Mouse (Mus musculus) yolk sac, embryonic 10.5 days (tissue): ENCODE results near the gene Hpca.

Experiments used
- DNase-seq: peaks from one replicate; pipeline ENCODE4 v3.0.0-alpha.2; 2017; ENCODE audit warnings: low spot score

The Hpca gene

GRCm38 (mm10) chr4:129108624-129109023, 13.2 kb downstream of the Hpca start:
- no peak for DNase-seq

- DNase-seq = no peak
Measured at GRCm38 (mm10) chr4:129107348-129107899, 14.4 kb downstream of the Hpca start.

- no peak for DNase-seq
Measured at GRCm38 (mm10) chr4:129106073-129106472, 15.8 kb downstream of the Hpca start.

- DNase-seq = peak; percentile 41
Measured at GRCm38 (mm10) chr4:129105356-129105755, 16.5 kb downstream of the Hpca start, which contains the start of gene Tmem54. Tmem54 (plus strand) TSS chr4:129105548.

- DNase-seq = peak; percentile 85
Measured at GRCm38 (mm10) chr4:129102133-129102829, 19.6 kb downstream of the Hpca start.

GRCm38 (mm10) chr4:129097006-129097405, 24.8 kb downstream of the Hpca start:
- DNase-seq = no peak

GRCm38 (mm10) chr4:129095276-129095675, 26.6 kb downstream of the Hpca start:
- no peak for DNase-seq

GRCm38 (mm10) chr4:129087850-129088249, 34.0 kb downstream of the Hpca start:
- no peak for DNase-seq

GRCm38 (mm10) chr4:129086078-129086477, 35.8 kb downstream of the Hpca start:
- DNase-seq = peak; percentile 42

GRCm38 (mm10) chr4:129084896-129085295, 36.9 kb downstream of the Hpca start:
- no peak for DNase-seq

GRCm38 (mm10) chr4:129082379-129083115, 39.3 kb downstream of the Hpca start:
- DNase-seq = peak; percentile 63

- DNase-seq = no peak
Measured at GRCm38 (mm10) chr4:129081939-129082338, 39.9 kb downstream of the Hpca start.

GRCm38 (mm10) chr4:129081512-129081911, 40.3 kb downstream of the Hpca start:
- no peak for DNase-seq

- DNase-seq = no peak
Measured at GRCm38 (mm10) chr4:129081041-129081440, 40.8 kb downstream of the Hpca start.

- DNase-seq = no peak
Measured at GRCm38 (mm10) chr4:129079126-129079525, 42.7 kb downstream of the Hpca start.

GRCm38 (mm10) chr4:129068848-129069247, 53.0 kb downstream of the Hpca start:
- no peak for DNase-seq

GRCm38 (mm10) chr4:129067638-129068415, 54.0 kb downstream of the Hpca start:
- DNase-seq = no peak

- DNase-seq = no peak
Measured at GRCm38 (mm10) chr4:129065688-129066236, 56.1 kb downstream of the Hpca start.

GRCm38 (mm10) chr4:129062281-129063075, 59.4 kb downstream of the Hpca start:
- no peak for DNase-seq
